Mouse (Mus musculus) heart, embryonic 11.5 days (tissue): ENCODE data around the gene Slc5a10. TPM values are rescaled to one million over a fixed set of nuclear protein-coding genes. Genes with fewer than 3 reads are reported as not detected.

Experiments used
- ATAC-seq: fragments of 200-750 bp; cut with Nextera tagmentation; replicated peaks from 2 replicates; pipeline ENCODE4 v1.8.0; 2017; ENCODE audit warnings: moderate library complexity; ENCODE audit not compliant: insufficient number of reproducible peaks, low FRiP score, low TSS enrichment
- H3K27ac ChIP-seq: fragments of 300-500 bp; sonication (generic); 2 replicates; pipeline ENCODE4 v1.5.1; 2014; ENCODE audit warnings: mild to moderate bottlenecking, low read depth, low read length
- H3K27me3 ChIP-seq: fragments of 300-500 bp; sonication (generic); 2 replicates; pipeline ENCODE4 v1.6.1; 2014; ENCODE audit warnings: mild to moderate bottlenecking, low read length, mixed read lengths; ENCODE audit not compliant: control insufficient read depth, insufficient read depth
- H3K36me3 ChIP-seq: fragments of 300-500 bp; sonication (generic); 2 replicates; pipeline ENCODE4 v1.6.1; 2014; ENCODE audit warnings: mild to moderate bottlenecking, low read length, moderate library complexity, mixed read lengths; ENCODE audit not compliant: control insufficient read depth, insufficient read depth
- H3K4me1 ChIP-seq: fragments of 300-500 bp; sonication (generic); 2 replicates; pipeline ENCODE4 v1.6.1; 2014; ENCODE audit warnings: low read length; ENCODE audit not compliant: control insufficient read depth, insufficient read depth
- H3K4me2 ChIP-seq: fragments of 300-500 bp; sonication (generic); 2 replicates; pipeline ENCODE4 v1.6.1; 2014; ENCODE audit warnings: mild to moderate bottlenecking, moderate library complexity
- H3K4me3 ChIP-seq: fragments of 300-500 bp; sonication (generic); 2 replicates; pipeline ENCODE4 v1.5.1; 2014; ENCODE audit warnings: low read depth, low read length
- H3K9ac ChIP-seq: fragments of 300-500 bp; sonication (generic); 2 replicates; pipeline ENCODE4 v1.6.1; 2014; ENCODE audit warnings: mild to moderate bottlenecking, low read depth, low read length, moderate library complexity
- H3K9me3 ChIP-seq: fragments of 300-500 bp; sonication (generic); replicated peaks from 2 replicates; pipeline ENCODE4 v1.6.1; 2016; ENCODE audit warnings: low read length; ENCODE audit not compliant: control insufficient read depth
- WGBS: fragments of 180-500 bp; shearing (Covaris S2); extraction: QIAGEN DNeasy Blood & Tissue Kit; methylation state at CpG from one replicate; pipeline ENCODE4 v1.1.7; 2014; ENCODE audit not compliant: insufficient replicate concordance; 5-methylcytosine and 5-hydroxymethylcytosine counted together
- polyA plus RNA-seq: library from polyadenylated mRNA; unstranded; fragments of >200 nt; fragmentation: Nextera tagmentation; extraction: Ambion mirVana; gene quantifications from 2 replicates; pipeline ENCODE4 v1.2.1, GENCODE M21; 2014

Gene Slc5a10
- polyA plus RNA-seq, 1 experiment from 2014 or later: not detected

DNA sequence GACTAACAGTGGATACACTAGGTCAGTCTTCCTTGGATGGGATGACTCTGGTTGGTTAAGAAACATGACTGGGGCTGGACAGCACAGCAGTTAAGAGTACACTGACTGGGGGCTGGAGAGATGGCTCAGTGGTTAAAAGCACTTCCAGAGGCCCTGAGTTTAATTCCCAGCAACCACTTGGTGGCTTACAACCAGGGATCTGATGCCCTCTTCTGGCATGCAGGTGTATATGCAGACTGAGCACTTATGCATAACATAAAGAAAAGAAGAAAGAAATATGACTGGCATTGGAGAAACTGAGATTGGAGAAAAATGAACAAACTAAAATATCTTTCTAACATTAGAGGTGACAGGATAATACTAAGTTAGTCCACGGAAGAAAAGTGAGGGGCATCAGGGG lies 19.9 kb upstream of the Slc5a10 start:
- H3K4me1 ChIP-seq: no peaks in the 10 kb centered on the region
- 85% methylated on average over 1 of the region's 1 CpGs for WGBS
- ATAC-seq: no peak
- H3K9ac ChIP-seq: no peak overlapping the region
- H3K4me2 ChIP-seq: no peak overlapping the region
- H3K36me3 ChIP-seq: peaks cover 37% of the 10 kb centered on the region
- no peak overlapping the region for H3K4me3 ChIP-seq
- H3K27me3 ChIP-seq: no peaks in the 10 kb centered on the region
- no peak overlapping the region for H3K27ac ChIP-seq
- no peaks in the 10 kb centered on the region for H3K9me3 ChIP-seq

DNA sequence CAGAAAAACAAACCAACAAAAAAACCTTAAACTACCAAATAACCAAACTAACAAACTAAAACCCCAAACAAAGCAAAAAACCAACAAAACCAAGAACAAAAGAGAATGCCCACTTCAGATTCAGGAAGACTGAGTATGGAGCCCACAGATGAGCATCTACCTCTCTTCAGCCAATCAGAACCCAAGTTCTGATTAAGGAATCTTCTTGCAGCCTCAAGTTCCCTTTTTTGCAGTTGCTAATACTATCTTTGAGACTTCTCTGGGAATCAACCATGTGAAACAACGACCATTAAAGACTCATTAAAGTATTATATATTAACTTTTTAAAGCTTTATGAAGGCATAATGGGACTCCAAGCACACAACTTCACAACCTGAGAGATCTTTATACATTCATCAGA lies 16.7 kb upstream of the Slc5a10 start:
- no peaks in the 10 kb centered on the region for H3K4me1 ChIP-seq
- 86% methylated on average over 1 of the region's 1 CpGs for WGBS
- H3K27ac ChIP-seq: no peak overlapping the region
- no peak overlapping the region for H3K9ac ChIP-seq
- H3K4me2 ChIP-seq: no peak overlapping the region
- H3K27me3 ChIP-seq: no peaks in the 10 kb centered on the region
- ATAC-seq: no peak
- H3K36me3 ChIP-seq: peaks cover 32% of the 10 kb centered on the region
- H3K4me3 ChIP-seq: no peak overlapping the region
- no peaks in the 10 kb centered on the region for H3K9me3 ChIP-seq

DNA sequence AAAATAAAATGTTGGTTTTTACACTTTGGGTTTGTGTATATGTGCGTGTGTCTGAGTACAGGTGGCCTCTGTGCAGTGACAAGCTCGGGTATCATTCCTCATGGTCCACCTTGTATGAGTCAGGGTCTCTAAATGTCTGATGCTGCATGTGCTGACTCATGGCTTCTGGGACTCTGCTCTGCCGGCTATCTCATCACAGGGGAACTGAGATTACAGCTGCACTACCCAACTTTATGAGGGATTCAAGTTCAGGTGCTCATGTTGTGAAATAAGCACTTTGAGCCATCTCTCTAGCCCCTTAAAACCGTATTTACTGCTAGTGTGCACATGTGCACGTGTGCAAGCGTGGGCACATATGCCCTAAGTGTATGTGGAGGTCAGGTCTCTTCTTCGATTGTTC lies 12.0 kb upstream of the Slc5a10 start:
- Histone ChIP-seq H3K9me3 (no peaks in the 10 kb centered on the region), H3K4me2 (no peak overlapping the region), H3K4me3 (no peak overlapping the region), H3K36me3 (peaks cover 18% of the 10 kb centered on the region), H3K27ac (no peak overlapping the region), H3K4me1 (no peaks in the 10 kb centered on the region; the same call in 1 of the 2 replicates), H3K9ac (no peak overlapping the region), H3K27me3 (no peaks in the 10 kb centered on the region)
- 84% methylated on average over 7 of the region's 7 CpGs for whole genome bisulfite sequencing
- no peak for ATAC-seq

DNA sequence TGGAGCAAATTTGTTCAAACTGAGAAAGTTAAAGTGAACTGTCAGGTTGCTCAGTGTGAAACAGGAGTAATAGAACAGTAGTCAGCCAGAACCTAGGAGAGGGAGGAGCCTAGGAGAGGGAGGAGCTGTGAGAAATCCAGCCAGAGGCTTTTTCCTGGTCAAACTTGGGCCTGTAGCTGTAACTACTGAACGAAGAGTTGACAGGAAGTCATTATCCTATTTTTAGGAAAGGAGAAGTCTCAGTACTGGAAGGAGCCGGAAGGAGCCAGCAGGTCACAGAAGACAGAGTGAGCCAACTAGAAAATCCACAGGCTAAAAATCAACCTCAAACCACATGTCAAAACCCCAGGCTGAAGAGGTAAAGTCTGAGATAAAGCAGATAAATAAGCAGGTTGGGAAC lies 7.4 kb upstream of the Slc5a10 start:
- Histone ChIP-seq H3K36me3 (peaks cover 12% of the 10 kb centered on the region), H3K9me3 (no peaks in the 10 kb centered on the region), H3K27ac (no peak overlapping the region), H3K4me3 (no peak overlapping the region), H3K4me2 (no peak overlapping the region), H3K4me1 (no peaks in the 10 kb centered on the region; the same call in 1 of the 2 replicates), H3K27me3 (no peaks in the 10 kb centered on the region), H3K9ac (no peak overlapping the region)
- ATAC-seq: no peak
- 35% methylated on average over 2 of the region's 2 CpGs for WGBS

DNA sequence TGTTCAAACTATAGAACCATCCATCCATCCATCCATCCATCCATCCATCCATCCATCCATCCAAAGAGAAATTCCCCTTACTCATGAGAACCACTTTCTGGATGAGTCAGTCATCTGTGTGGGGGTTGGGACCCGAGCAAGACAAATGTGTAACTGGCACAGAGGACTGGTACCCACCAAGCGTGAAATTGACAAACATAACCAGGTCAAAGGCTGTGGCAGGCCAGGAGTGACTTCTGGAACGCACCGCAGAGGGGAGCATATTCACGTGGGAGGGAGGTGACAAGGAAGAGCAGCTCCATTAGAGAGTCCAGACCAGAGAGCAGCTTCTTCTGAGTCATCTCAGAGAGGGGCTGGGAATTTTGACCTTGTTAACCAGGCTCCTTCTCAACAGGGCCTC lies 1.5 kb upstream of the Slc5a10 start:
- H3K9ac ChIP-seq: no peak overlapping the region
- H3K4me1 ChIP-seq: no peaks in the 10 kb centered on the region
- no peaks in the 10 kb centered on the region for H3K9me3 ChIP-seq
- 74% methylated on average over 5 of the region's 5 CpGs for WGBS
- H3K36me3 ChIP-seq: no peaks in the 10 kb centered on the region
- no peak overlapping the region for H3K27ac ChIP-seq
- H3K4me3 ChIP-seq: no peak overlapping the region
- H3K27me3 ChIP-seq: no peaks in the 10 kb centered on the region
- ATAC-seq: no peak
- H3K4me2 ChIP-seq: no peak overlapping the region

DNA sequence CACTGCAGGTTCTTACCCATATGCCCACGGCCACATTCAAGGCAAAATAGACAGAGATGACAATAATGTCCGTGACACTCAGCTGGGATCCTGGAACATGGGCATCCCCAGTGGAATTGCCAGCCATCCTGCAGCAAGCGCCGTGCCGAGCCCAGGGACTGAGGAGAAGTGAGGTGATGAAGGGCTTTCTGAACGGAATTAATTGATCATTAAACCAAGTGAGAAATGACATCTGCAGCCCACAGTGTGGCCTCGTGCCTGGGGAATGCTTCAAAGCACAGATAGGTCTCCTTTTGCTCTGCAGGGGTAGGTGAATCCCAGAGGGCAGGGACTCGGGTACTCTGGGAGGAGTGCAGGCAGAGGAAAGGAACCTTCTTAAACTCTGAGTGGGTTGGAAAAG lies 800 bp downstream of the Slc5a10 start:
- ATAC-seq: no peak

DNA sequence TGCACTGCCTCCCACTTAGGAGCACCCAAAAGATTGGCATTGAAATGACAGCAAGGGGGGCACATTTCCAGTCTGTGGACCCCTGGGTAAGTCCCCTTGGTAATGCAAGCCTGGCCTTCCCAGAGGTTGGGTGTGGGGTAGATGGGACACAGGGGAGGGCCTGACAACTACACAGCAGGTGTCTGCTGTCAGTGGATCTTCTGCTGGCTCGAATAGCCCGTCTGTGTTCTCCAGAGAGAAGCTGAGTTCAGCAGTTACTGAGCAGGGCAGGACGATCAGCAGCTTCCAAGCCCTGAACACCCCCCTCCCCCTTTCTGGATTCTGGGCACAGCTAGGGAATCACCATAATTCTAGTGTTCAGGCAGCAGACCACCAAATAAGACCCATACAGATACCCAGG lies 1.2 kb downstream of the Slc5a10 start:
- 57% methylated on average over 3 of the region's 3 CpGs for WGBS
- Histone ChIP-seq H3K4me1 (no peaks in the 10 kb centered on the region), H3K27ac (no peak overlapping the region), H3K36me3 (no peaks in the 10 kb centered on the region), H3K4me2 (no peak overlapping the region), H3K27me3 (no peaks in the 10 kb centered on the region), H3K4me3 (no peak overlapping the region), H3K9me3 (no peaks in the 10 kb centered on the region), H3K9ac (no peak overlapping the region)
- no peak for ATAC-seq

More for the DNA sequence above, 800 bp downstream of the Slc5a10 start:
- no peak overlapping the region for H3K4me2 ChIP-seq
- H3K27ac ChIP-seq: no peak overlapping the region
- H3K4me3 ChIP-seq: no peak overlapping the region
- no peaks in the 10 kb centered on the region for H3K27me3 ChIP-seq
- 59% methylated on average over 8 of the region's 8 CpGs for WGBS
- H3K9me3 ChIP-seq: no peaks in the 10 kb centered on the region
- H3K36me3 ChIP-seq: no peaks in the 10 kb centered on the region
- no peak overlapping the region for H3K9ac ChIP-seq
- no peaks in the 10 kb centered on the region for H3K4me1 ChIP-seq

DNA sequence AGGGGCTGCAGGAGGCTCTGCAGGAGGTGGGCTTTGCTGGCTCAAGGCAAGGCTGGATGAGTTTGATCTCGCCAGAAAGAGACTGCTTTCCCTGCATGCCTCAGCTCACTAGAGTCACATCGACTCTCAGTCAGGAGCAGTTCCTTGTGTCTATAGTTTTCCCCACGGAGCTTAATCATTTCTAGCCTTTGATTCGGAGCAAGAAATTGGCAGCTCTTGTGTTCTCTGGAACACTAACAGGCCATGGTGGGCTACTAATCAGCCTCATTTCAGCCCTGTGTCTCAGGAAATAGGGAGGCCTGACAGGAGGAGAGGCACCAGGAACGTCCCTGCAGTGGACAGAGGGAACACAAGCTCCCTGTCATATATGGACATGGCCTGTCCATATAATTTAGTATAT lies 2.6 kb downstream of the Slc5a10 start:
- no peak overlapping the region for H3K4me3 ChIP-seq
- no peak for ATAC-seq
- 0 out of 2 replicates have a peak, but pooled peaks cover 2% of the 10 kb centered on the region for H3K27me3 ChIP-seq
- no peak overlapping the region for H3K9ac ChIP-seq
- no peak overlapping the region for H3K27ac ChIP-seq
- H3K4me1 ChIP-seq: no peaks in the 10 kb centered on the region
- no peaks in the 10 kb centered on the region for H3K9me3 ChIP-seq
- 59% methylated on average over 5 of the region's 5 CpGs for WGBS
- H3K36me3 ChIP-seq: no peaks in the 10 kb centered on the region
- H3K4me2 ChIP-seq: no peak overlapping the region

DNA sequence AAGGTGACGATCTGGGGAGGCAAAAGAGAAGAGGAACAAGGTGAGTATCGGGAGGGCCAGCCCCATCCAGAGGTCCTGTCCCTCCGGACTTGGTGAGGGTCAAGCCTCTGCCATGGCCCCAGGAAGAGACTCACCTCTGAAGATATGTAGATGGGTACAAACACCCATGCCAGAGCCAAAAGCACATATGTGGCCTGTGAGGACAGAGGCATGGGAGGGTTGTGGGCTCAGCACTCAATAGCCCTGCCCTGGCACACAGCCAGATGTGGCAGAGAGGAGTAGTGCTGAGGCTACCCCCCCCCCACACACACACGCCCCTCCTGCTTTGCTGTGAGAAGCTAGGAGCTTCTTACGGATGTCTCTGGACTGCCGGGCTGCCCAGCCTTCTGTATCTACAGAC lies 5.5 kb downstream of the Slc5a10 start:
- no peak overlapping the region for H3K27ac ChIP-seq
- no peak overlapping the region for H3K4me3 ChIP-seq
- peaks cover 4% of the 10 kb centered on the region; the same call in 1 of the 2 replicates for H3K27me3 ChIP-seq

More for the DNA sequence above, 5.5 kb downstream of the Slc5a10 start:
- no peaks in the 10 kb centered on the region for H3K4me1 ChIP-seq
- H3K9me3 ChIP-seq: no peaks in the 10 kb centered on the region
- no peak overlapping the region for H3K4me2 ChIP-seq
- no peak overlapping the region for H3K9ac ChIP-seq
- 58% methylated on average over 6 of the region's 6 CpGs for WGBS
- ATAC-seq: no peak
- no peaks in the 10 kb centered on the region for H3K36me3 ChIP-seq
